Mouse (Mus musculus) urinary bladder, postnatal 25 days (tissue): ENCODE measurements around the gene Clip3.
A peak's percentile ranks its signal among the peaks of the same experiment; 100 is the strongest.

Experiments used
- DNase-seq: peaks from one replicate; pipeline ENCODE4 v3.0.0; 2022; ENCODE audit warnings: low spot score

Clip3 gene

GRCm38 (mm10) chr7:30326427-30326826 lies 34.9 kb downstream of the Clip3 start:
- DNase-seq, result no peak

- no peak for DNase-seq
These were observed 35.6 kb downstream of the Clip3 start for GRCm38 (mm10) chr7:30327140-30327539.

- no peak for DNase-seq
These were observed 36.9 kb downstream of the Clip3 start for GRCm38 (mm10) chr7:30328379-30328778.

GRCm38 (mm10) chr7:30331887-30332286 lies 40.4 kb downstream of the Clip3 start:
- DNase-seq, result peak; percentile 47

- DNase-seq, result no peak
These were observed 41.2 kb downstream of the Clip3 start for GRCm38 (mm10) chr7:30332622-30333259.

GRCm38 (mm10) chr7:30333436-30333835 lies 41.9 kb downstream of the Clip3 start:
- no peak for DNase-seq

- DNase-seq, result no peak
These were observed 43.0 kb downstream of the Clip3 start for GRCm38 (mm10) chr7:30334563-30334962.

GRCm38 (mm10) chr7:30335688-30336087 lies 44.2 kb downstream of the Clip3 start:
- DNase-seq, result no peak

- peak; percentile 82 for DNase-seq
These were observed 44.9 kb downstream of the Clip3 start for GRCm38 (mm10) chr7:30336384-30336783.

- DNase-seq, result no peak
These were observed 48.0 kb downstream of the Clip3 start for GRCm38 (mm10) chr7:30339432-30340109.

GRCm38 (mm10) chr7:30346635-30347379 lies 55.3 kb downstream of the Clip3 start:
- DNase-seq, result peak; percentile 71

GRCm38 (mm10) chr7:30347828-30348227 lies 56.3 kb downstream of the Clip3 start:
- peak; percentile 59 for DNase-seq

- peak; percentile 73 for DNase-seq
These were observed 61.8 kb downstream of the Clip3 start for GRCm38 (mm10) chr7:30353279-30353822.

GRCm38 (mm10) chr7:30354059-30354458 lies 62.5 kb downstream of the Clip3 start:
- no peak for DNase-seq
